Mouse (Mus musculus): ENCODE results near the gene Lbr.

The Lbr gene

DNA sequence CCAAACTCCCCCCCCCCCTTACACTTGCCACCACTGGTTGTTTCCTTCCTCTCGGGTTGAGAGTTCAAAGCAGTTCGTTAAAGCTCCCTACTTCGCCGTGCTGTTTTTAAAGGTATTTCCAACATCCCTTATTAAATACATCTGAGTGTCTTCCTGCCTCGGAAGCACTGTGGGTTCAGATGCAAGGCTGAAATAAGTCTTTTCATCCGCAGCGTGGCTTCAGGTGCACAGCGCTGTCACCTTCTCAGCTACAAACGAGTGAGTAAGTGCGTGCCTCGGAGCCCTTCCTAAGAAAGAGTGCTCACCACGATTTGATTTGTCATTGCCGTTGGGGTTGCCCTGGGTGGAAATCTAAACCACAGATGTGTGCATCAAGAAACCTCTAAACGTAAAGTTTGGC lies at the start of gene Lbr:
Gene Lbr (minus strand): TSS at position 266 of the 400 bp plus-strand sequence.
- DNase-seq (ENCODE audit: low read depth, low spot score), result peak; percentile 35

DNA sequence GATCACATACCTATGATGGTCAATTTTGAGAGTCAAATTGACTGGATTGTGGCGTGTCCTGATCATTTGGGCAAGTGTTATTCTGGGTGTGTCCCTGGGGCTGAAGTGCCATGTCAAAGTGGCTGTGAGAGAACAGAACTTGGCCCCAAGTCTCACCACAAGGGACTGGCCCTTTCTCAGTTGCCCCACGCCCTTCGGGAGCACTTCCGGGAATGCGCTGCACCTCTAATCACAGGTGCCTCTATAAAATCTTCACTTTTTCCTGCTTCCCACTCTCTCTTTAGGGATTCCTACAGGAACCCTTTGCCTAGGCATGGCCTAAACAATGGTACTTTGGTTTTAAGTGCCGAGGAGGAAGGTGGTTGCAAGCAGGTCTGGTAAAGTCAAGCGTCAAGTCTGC lies 46.8 kb upstream of the Lbr start:
- no peak for DNase-seq (ENCODE audit: low read depth, low spot score)

DNA sequence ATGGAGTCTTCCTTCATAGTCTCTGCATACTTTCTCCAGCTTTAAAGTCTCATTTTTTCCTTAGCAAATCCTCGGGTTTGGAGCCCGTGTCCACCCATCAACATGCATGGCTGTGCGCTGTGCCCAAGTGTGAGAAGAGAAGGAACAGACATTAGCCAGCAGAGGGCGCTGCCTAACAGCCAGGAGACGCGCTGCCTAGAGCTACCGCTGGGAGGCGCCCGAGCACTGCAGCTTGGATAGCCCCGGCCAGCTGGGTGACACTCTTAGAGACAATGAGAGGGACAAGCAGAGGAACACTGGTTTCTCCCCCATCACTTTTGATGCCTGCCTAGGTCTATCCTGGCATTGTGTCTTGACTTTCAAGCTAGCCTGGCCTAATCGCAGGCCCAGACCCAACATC lies 46.0 kb upstream of the Lbr start:
- DNase-seq (ENCODE audit: low read depth, low spot score), result peak; percentile 80

DNA sequence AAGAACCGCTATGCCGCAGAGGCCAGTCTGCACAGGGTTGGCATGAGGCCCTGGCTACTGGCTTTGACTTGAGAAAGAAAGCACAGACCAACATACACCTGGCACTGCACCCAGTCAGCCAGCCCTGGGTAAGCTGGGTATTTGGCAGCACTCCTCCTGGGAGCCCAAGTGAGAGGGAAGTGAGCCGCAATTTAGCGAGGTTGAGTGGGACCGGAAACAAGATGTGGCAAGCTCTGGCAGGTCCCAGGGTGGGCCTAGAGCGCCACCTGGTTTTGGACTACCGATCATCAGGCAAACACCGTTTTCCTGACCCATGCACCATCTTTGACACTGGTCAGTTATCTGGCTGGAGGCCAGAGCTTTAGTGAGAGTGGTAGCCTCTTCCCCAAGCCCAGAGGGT lies 38.7 kb upstream of the Lbr start:
- peak; percentile 18 for DNase-seq (ENCODE audit: low read depth, low spot score)

DNA sequence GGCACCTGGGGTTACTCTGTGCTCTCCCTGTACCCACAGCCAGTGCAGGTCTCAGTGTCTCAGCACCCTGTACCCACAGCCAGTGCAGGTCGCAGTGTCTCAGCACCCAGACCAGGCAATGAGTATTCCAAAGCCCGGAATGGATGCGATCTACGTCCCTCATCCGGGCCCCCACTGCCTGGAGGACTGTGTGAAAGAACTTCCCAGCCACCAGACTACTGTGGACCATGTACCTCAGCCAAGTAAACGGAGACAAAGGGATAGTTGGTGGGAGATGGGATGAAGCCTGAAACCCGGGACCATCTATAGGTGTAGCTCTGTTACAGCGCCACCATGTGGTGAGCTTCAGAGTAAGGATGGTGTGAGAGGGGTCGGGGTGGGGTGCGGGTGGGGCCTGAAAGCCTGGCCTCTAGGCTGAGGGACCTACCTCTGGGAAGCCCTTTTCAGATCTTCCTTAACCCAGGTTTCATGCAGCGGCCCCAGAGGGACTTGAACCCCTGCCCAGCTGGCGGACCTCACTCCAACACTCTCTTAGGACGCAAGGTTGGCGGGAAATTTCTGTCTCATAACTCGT lies 38.0 kb upstream of the Lbr start:
- no peak for DNase-seq (ENCODE audit: low read depth, low spot score)

DNA sequence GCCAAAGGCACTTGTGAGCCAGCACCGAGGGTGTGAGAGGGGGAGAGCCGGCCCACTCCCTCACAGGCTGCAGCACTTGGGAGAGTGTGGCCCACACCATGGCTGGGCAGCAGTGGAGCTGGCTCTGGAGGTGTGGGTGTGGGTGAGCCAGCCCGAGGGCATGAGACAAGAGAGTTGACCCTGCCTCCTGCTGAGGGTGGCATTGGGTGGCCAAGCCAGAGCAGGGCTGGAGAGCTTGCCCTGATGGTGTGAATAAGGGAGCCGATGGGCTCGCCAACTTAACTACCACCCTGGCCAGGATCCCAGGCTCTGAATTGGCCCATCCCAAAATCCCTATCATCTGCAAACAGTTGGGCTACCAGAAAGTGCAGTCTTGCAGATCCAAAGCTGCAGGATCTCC lies 35.6 kb upstream of the Lbr start:
- no peak for DNase-seq (ENCODE audit: low read depth, low spot score)

DNA sequence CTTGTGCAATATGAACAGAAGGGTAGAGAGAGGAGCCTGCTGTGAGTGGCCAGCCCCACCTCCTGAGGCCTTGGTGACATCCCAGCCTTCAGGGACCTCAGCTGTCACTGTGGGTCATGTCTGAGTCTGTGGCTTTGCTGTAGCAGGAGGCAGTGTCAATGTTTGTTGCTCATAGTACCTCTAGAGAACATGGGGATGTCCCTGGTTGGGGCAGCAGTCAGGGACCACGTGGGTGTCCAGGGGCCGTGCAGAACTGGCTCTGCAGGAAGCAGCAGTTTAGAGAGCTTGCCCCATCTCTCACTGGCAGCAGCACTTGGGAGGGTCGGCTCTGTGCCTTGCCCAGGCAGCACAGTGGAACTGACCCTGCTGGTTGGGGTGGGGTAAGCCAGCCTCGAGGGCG lies 34.2 kb upstream of the Lbr start:
- no peak for DNase-seq (ENCODE audit: low read depth, low spot score)

DNA sequence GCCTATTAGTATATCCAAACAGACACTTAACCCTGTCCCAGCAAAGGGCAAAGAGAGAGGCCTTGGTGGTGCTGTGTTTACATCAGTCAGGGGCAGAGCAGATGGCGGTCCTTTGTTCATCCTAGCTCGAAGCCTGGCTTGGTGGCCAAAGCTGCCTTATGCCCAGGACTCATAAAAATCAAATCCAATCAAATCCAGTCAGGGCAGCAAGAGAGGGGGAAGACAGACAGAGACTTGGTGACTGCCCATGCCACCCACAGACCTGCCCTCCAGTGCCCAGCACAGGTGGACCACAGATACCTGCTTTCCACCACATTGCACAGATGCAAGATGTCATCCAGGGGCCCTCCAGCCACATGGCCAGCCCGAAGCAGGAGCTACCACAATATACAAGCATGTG lies 33.8 kb upstream of the Lbr start:
- DNase-seq (ENCODE audit: low read depth, low spot score), result no peak

DNA sequence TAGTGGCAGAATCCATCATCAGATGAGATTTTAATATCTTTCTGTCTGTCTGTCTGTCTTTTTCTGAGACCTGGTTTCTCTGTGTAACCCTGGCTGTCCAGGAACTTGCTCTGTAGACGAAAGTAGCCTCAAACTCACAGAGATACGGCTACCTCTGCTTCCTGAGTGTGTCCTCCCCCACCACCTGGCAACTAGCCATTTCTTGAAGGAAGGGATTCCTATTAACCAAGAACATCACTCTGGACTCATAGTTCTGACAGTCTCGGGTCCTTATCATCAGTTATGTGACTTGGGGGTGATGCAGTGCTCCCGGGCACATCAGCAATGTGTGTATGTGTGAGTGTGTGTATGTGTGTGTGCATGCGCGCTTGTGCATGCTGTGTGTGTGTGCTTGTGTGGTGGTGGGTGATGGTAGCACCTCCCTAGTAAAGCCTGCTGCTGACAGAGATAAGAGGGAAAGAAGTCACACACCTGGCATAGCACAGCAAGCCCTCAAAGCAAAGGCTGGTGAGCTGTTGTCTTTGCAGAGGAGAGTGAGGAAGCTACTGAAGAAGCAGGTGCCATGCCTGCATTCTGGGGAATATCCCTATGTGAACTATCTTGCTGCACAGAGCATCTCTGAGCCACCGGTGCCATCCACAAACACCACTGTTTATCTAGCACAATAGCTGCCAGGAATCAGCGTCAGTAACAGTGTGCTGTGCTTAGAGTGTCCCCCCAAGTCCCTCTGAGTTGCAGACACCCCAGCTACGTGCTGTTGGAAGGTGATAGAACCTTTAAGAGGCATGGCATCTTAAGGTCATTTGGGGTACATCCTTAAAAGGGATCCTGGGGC lies 30.5 kb upstream of the Lbr start:
- DNase-seq (ENCODE audit: low read depth, low spot score), result no peak

DNA sequence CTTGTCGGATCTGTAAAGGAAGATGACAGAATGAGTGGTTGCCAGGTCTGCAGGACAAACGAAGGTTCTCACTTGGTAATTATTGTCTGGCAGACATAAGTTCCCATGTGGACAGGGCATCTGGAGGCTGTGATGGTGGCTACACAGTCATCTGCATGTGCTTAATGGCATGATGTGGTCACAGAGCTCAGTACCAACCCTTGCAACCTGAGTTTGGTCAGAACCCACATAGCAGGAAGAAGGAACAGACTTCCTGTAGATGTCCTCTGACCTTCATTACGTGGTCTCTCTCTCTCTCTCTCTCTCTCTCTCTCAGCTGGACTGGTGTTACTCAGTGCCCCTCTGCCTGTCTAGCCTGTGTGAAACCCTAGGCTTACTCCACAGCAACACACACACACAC lies 29.8 kb upstream of the Lbr start:
- DNase-seq (ENCODE audit: low read depth, low spot score), result no peak

DNA sequence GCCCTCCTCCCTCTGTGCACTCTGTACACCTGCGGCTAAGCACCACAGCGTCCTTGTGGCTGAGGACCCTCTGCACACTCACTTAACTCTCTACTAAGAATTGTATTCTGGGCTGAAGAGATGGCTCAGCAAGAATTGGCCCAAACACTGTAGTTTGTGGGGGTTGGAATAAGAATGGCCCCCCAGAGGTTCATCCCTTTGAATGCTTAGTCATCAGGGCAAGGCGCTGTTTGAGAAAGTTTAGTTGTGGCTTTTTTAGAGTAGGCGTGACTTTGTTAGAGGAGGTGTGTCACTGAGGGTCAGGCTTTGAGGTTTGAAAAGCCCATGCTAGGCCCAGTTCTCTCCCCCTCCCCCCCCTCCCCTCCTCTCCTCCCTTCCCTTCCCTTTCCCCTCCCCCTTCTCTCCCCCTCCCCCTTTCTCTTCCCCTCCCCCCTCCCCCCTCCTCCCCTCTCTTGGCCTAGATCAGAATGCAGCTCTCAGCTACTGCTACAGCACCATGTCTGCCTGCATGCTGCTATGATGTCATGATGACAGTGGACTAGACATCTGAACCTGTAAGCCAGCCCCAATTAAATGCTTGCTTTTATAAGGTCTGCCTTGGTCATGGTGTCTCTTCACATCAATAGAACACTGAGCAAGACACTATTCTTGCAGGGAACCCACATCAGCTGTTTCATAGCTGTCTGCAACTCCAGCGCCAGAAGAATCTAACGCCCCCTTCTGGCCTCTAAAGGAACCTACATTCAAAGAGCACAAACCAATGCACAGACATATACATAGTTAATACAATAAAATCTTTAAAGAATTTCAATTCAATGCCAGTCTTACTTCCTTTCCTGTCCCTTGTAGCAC lies 23.8 kb upstream of the Lbr start:
- DNase-seq (ENCODE audit: low read depth, low spot score), result no peak

DNA sequence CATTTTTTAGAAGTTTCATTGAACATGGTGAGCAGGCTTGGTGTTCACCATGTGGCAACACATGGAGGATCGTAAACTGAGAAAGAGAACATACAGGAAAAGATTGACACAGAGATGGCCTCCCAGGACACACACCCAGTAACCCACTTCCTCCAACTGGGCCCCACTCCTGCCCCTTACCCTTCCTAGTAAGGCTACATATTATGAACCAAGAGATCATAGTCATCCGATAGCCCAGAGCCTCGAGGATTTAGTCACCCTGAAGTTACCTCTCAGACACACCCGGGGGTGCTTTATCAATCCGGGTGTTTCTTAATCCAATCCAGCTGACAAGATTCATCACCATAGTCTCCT lies 23.0 kb upstream of the Lbr start:
- DNase-seq (ENCODE audit: low read depth, low spot score), result no peak

DNA sequence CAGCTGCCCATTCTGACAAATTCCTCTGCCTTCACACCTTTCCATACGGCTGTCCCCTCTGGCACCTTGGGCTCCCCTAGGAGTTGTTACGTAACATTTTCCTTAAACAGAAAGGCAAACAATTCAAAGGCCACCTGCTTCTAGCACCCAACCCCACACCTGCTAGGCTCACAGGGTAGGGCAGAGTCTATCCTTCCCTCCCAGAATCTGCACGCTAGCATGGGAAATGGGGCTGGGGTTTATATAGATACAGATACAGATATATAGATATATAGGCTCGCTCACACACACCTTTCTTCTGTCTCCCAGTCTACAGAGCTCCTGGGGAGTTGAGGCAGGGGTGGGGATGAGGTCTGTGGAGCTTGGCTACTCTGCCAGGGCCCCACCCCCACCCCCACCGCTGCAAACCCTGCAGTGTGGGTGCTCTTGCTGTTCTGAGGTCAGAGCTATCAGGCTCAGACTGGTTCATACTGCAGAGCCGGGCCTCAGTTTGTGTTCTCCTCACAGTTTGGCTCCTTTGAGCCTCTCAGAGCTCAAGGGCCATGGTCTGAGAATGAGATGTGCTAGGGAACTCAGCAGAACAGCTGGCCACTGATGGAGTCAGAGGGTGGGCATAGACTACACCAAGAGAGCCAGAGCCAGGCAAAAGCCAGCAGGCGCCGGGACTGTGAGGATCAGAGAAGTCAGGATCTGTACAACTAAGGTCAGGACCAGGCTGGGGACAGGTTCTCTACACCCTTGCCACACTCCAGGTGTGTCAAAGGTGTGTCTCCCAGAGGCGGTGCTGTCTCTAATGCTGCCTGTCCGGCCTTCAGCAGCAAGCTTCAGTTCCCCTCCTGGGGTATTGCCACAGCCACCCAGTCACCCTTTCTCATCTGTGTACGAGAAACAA lies 22.4 kb upstream of the Lbr start:
- no peak for DNase-seq (ENCODE audit: low read depth, low spot score)

DNA sequence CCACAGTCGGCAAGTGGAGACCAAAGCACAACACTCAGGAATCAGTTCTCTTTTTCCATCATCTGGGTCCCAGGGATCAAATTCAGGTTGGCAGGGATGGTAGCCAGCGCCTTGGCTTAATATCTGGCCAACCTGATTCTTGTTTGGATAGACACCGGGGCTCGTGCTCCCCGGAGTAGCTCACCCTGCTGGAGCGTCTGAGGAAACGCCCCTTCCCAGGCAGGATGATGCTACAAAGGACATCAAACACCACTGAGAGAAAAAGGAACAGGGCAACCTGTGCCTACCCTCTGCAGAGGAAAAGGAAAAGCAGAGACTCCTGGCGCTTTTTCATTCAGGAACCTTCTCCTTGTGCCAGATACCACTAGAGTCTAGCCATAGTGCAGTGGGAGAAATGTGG lies 20.6 kb upstream of the Lbr start:
- no peak for DNase-seq (ENCODE audit: low read depth, low spot score)

DNA sequence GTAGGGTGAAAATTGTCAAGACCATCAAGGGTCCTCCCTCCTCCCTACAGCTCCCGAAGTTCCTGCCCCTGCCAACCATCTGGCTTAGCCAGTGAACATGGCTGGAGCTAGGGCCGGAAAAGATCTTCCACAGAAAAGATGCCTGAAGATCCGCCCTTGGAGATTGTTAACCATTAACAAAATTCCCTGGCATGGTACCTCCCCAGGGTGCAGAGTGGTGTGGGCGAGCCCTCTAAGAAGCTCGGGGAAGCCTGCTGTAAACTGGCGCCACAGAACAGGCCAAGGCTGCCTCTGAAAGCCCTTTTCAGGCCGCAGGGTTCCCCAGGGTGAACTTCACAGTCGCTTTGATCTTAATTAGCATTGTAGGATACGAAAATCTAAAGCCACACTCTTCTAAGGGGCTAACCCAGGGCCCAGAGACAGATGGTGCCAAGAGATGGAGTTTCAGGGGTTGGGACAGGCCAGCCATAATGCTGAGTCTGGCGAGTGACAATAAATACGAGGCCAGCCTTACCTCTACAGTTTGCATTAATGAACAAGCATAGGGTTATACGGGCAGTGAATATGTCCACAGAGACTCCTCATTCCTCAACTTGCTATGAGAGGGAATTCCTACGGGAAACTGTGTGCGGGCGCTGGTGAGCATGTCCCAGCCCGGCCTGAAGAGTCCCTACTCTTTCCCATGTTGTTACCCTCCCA lies 20.0 kb upstream of the Lbr start:
- no peak for DNase-seq (ENCODE audit: low read depth, low spot score)

DNA sequence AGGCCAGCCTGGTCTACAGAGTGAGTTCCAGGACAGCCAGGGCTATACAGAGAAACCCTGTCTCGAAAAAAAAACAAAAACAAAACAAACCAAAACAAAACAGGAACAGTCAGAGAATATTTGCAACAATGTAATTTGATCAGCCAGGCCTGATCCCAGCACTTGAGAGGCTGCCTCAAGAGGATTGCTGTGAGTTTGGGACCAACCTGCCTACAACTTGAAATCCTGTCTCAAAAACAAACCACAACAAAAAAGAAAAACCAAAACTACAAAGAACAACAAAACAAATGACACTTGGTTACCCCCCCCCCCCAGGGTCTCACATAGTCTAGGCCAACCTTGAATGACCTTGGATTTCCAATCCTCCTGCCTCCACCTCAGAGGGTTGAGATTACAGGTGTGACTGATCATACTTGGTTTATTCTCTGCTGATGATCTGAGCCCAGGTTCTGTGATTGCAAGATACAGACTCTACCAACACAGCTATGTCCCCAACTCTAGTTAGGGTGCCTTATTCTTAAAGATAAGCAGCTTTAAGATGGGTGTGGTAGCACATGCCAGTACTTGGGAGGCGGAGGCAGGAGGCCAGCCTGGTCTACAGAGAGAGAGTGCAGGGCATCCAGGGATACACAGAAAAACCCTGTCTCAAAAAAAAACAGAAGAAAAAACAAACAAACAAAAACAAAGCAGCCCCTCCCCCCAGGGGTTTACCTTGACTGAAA lies 18.5 kb upstream of the Lbr start:
- DNase-seq (ENCODE audit: low read depth, low spot score), result no peak

DNA sequence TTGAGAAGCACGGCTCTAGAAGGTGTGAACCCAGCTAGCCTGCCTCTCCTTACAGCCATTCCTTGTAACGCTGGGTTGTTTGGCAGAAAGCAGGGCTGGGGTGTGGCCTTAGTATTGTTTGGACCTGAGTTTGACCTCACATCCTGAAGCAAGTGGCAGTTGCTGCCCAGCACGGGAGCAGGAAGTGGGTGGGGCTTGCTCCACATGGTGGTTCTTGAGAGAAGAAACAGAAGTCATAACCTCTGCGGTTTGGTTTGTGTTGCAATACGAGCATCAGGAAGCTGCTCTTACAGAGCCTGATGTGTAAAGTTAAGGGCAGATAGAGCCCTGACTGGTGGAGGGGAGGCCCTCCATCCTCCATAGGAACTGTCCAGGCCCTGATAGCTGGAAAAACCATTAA lies 17.8 kb upstream of the Lbr start:
- peak; percentile 52 for DNase-seq (ENCODE audit: low read depth, low spot score)

DNA sequence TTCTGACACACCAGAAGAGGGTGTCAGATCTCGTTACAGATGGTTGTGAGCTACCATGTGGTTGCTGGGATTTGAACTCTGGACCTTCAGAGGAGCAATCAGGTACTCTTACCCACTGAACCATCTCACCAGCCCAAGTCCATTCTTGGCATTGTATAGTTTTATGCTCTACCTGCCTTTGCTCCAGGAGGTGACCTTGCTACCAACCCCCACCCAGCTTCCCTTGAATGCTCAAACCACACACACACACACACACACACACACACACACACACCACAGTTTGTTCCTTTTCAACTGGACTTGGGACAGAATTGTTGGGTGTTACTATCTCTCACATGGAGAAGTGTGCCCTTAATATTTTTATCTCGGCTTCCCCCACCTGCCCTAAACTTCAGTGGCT lies 13.5 kb upstream of the Lbr start:
- DNase-seq (ENCODE audit: low read depth, low spot score), result no peak

DNA sequence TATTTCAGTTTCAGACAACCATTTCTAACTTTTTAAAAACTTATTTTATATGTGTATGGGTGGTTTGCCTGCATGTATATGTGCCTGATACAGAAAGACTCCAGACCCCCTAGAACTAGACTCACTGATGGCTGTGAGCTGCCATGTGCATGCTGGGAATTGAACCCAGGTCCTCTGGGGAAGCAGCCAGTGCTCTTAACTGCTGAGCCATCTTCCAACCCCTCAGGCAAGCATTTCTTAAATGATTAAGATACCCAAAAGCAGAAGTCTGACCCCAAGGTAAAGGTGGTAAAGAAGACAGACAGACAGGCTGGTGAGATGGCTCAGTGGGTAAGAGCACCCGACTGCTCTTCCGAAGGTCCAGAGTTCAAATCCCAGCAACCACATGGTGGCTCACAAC lies 12.0 kb upstream of the Lbr start:
- no peak for DNase-seq (ENCODE audit: low read depth, low spot score)

DNA sequence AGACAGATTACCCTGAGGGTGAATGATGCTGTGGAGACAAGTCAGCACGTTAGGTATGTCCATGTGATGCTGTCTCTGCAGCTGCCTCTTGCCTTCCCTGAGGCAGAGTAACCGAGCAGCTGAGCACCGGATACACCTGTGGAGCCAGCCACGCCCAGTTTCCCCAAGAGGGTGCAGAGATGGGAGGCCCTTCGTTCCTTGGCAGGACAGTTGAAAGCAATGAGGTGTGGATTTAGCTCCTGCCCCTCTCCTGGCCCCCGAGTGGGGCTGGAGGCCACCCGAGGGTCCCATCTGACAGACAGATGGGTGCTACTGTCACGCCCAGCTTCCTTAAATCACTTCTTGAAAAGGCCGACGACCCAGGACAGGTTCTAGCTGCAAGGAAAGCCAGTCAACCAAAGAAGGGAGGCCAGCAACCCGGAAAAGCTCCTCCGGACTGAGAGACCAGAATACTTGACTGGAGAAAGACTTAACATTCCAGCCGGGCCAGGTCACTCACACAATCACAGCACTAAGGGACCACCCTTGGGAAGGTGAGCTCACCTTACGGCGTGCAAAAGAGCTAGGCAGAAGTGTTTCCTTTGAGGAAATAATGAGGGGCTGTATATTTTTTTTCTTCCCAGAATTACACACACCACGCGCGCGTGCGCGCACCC lies 10.4 kb upstream of the Lbr start:
- peak; percentile 49 for DNase-seq (ENCODE audit: low read depth, low spot score)

Measured in forelimb bud, embryonic 11.5 days (tissue).